Mouse (Mus musculus) layer of hippocampus, postnatal 36 days (tissue): Measurements from ENCODE around the gene Trak1. TPM values are rescaled to one million over a fixed set of nuclear protein-coding genes. Genes with fewer than 3 reads are reported as not detected.

Experiments used
- DNase-seq, 2 experiments: peaks; one replicate each; pipeline ENCODE4 v3.0.0; 2022
- total RNA-seq, 2 experiments: library from RNA; stranded (reverse); gene quantifications; 2 replicates each; pipeline ENCODE4 v1.2.3; 2021

Gene Trak1
- total RNA-seq, 2 experiments from 2014 or later = 235 to 247 TPM

DNA sequence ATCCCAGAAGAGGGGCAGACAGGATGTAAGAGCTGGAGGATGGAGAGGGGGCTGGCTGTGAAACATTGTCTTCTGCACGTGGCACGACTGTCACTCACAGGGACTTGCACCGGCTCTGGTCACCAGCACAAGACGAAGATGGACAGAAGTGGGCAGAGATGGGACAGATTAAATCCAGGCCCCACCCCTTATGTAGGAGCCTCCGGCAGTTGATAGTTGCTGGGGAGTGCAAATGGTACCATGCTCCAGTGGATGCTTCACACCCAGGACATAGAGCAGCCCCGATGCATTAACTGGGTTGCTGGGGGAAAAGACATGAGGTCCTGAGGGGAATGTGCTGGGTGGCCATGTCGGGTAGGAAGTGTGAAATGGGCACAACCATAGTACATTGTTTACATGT is 2.1 kb upstream of the Trak1 start:
- DNase-seq = no peak

DNA sequence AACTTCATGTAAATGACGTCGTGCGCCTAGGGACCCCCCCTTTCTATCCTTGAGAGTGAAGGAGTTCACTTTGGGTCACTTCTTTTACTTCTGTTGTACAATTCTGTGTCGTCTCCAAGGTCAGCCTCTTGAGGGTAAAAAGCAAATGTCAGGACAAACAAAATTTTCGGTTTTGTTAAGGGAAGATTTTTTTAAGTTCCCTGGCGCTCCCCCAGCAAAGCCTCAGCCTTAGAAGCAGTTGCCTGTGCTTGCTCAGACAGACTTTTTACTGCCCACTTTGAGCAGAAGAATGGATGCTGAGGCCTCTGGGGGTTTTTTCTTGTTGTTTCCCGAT is 730 bp downstream of the Trak1 start:
- no peak for DNase-seq

DNA sequence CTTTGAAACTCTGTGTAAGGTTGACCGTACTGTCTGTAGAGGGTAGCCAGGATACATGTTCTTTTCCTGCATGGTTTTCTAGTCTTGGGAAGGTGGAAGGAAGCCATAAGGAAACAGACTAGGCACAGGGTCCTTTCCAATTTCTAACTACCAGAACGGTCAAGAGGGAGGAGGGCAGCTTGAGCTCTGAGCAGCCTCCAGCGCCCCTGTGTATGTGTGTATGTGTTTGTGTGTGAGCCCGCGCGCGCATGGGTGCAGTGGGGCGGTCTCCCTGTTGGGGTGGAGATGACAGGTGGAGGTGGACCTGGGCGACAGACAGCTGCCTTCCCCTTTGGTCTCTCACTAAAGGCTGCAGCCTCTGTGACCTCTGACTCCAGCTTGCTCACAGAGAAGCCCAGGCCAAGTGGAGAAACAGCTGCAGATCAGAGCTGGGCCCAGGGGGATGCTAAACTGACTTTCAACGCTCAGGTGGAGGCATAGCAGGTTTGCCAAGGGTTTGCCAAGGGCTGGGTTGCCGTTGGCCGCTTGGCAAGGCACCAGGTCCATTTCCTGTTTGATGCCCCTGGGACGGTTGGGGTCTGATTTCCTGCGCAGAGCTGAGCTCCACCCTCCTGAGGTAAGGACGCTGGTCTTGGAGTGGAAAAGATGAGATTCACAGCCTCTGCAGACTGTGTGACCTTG is 1.2 kb downstream of the Trak1 start:
- no peak for DNase-seq

DNA sequence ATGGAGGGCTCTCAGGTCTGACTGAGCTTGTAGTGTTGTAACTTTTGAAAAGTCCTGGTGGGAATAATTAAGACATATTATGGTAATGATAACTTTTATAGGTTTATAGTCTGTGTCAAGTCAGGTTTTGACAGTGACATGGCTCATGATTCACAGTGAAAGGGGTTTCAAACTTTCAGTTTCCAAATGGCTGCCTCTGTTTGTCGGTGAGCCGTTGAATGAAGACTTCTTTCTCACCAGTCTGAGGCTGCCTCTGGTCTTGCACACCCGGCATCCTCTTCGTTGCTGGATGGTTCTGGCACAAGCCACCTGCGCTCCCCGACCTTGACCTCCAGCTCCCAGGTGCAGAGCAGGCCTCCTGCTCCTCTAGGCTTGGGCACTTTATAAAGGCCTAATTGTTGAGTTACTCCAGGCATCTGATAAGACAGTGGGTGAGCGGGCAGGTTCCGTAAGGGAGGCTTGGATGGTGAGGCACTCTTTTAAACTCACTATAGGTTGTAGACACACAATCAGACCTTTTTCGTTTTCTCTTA is 2.0 kb downstream of the Trak1 start:
- no peak for DNase-seq

- no peak for DNase-seq
These were observed 2.8 kb downstream of the Trak1 start for GRCm38 (mm10) chr9:121299976-121300570.

DNA sequence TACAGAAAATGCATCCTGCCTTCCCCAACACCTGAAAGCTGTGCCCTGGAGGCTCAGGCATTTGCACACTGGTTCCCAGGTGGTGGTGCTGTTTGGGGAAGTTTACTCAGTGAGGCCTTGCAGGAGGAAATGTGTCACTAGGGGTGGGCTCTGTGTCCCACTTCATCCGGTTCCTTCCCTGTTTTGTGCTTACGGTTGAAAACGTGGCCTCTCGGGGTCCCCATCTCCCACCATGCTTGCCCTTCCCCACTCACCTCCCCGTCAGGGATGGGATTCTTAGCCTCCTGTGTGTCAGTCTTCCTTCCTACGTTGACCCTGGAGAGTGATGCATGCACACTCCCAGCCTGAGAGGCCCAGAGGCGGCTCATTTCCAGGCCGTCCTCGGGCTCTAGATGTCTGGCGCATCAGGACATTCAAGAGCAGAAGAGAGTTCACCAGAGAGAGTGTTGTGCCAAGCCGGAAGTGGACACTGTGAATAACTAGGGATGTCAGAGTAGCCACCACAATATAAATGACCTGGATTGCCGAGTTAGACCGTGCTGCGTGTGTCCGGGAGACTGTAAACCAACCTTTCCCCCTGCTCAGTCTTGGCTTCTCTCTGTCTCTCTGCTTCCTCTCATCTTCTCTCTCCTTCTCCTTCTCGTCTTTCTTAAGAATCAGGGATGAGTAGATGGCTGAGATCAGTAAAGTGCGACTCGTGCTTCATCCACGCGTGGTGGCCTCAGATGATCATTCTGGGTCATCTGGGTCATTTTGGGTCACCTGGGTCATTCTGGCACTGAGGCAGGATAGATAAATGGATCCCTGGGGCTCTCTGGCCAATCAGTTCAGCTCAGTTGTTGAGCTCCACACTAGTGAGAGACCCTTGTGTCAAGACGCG is 4.0 kb downstream of the Trak1 start:
- no peak for DNase-seq

DNA sequence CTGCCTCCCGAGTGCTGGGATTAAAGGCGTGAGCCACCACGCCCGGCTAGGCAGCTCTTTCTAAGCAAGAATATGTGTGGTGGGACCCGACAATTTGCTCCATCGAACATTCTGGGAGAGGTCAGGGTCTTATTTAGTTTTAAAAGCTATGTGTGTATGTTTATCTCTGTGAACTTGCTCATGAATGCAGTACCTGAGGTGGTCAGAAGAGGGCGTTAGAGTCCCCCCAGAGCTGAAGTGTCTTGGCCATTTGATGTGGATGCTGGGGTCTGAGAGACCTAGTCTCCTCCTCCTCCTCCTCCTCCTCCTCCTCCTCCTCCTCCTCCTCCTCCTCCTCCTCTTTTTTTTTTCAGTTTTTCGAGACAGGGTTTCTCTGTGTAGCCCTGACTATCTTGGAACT is 5.2 kb downstream of the Trak1 start:
- DNase-seq = no peak

DNA sequence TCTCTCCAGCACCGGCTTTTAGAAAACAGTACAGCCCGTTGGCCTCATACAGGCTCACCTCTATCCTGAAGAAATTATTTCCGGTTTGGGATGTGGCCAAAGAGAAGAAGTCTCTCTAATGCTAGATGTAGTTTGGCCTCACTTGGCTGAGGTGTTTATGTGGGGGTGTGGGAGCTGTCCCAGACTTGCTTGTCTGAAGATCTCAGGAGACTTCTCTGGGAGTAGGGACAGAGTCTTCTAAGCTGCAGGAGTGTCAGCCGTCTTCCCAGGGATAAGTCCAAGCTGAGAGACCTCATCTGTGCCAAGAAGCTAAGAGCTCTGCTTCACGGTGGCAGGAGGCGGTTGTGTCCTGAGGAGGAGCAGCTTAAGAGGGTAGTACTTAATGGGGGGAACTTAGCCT is 5.8 kb downstream of the Trak1 start:
- DNase-seq = no peak

- DNase-seq = no peak
These were observed 6.4 kb downstream of the Trak1 start for GRCm38 (mm10) chr9:121303748-121304147.

DNA sequence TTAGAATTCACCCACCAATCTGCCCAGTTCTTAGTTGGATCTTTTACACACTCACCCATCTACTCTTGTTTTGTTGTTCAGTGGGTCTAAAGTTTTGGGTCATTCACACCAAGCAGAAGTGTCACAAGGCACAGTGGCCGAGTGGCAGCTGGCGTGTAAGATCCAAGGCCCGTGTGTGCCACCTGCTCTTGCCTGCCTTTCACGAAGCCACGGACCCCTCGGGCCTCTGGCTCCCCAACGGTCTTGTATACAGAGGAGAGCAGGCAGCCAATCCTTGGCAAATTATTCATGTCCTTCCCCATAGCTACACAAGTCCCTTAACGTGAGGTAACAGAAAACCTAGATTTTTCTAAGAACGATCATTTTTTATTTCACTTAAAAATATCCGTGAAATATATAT is 7.2 kb downstream of the Trak1 start:
- DNase-seq = no peak

- no peak for DNase-seq
These were observed 8.2 kb downstream of the Trak1 start for GRCm38 (mm10) chr9:121305456-121305855.

GRCm38 (mm10) chr9:121309287-121309686 is 12.0 kb downstream of the Trak1 start:
- no peak for DNase-seq

- DNase-seq = no peak
These were observed 13.2 kb downstream of the Trak1 start for GRCm38 (mm10) chr9:121310501-121310900.

- no peak for DNase-seq
These were observed 14.5 kb downstream of the Trak1 start for GRCm38 (mm10) chr9:121311846-121312236.

- DNase-seq = no peak
These were observed 15.1 kb downstream of the Trak1 start for GRCm38 (mm10) chr9:121312237-121312891.

GRCm38 (mm10) chr9:121313656-121314374 is 16.5 kb downstream of the Trak1 start:
- DNase-seq = no peak

DNA sequence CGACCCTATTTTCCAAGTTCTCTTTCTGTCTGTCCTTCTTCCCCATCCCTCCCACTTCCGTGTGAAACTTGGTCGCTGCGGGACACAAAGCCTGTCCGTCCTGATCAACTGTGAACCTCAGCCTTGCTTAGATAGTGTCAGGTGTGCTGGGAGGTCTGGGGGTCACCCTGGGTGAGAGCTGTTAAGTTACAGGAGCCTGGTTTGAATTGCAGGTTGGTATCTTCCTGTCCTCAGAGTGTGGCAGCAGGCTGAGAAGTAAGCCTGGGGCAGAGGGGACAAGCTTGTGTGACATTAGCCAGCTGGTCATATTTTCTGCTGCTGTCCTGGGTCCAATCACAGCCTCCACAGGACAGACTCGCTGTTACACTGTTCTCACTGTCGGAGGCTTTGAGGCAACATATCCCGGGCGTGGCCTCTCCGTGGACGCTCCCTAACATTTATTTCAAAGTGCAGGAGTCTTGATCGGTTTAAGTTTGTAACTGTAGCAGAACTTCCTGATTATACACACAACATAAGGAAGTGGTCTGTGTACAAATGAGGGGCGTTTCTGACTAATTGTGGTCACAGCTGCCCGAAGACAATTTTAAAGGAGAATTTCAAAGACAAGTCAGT is 17.3 kb downstream of the Trak1 start:
- no peak for DNase-seq

DNA sequence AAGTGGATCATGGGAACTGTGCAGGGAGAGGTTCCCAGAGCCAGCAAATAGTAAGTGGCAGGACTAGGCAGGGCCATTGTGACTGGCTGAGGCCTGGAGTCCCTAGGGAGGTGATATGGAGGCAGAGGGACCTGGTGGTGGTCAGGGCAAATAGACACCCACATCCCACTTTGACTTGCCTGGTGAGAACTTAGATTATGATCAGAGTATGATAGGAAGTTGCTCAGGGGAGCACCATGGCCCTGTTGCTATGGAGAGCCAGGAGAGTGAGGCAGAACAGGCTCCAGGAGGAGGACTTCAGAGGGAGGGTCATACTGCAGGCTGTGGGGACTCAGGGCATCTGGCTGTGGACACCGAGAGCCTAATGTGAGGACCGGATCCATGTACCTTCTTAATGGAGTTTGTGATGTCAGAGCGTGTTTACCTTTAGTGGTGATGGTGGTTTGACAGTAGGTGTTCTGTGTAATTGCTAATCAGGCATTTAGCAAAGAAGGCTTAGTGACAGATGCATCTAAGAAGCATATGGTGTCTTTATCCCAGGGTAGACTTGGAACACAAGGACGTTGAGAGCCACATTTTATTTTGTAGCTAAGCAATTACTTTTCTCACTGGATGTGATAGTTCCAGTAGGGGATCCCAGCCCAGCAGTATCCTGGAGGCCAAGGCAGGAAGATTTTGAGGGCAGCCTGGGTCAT is 18.7 kb downstream of the Trak1 start:
- no peak for DNase-seq

DNA sequence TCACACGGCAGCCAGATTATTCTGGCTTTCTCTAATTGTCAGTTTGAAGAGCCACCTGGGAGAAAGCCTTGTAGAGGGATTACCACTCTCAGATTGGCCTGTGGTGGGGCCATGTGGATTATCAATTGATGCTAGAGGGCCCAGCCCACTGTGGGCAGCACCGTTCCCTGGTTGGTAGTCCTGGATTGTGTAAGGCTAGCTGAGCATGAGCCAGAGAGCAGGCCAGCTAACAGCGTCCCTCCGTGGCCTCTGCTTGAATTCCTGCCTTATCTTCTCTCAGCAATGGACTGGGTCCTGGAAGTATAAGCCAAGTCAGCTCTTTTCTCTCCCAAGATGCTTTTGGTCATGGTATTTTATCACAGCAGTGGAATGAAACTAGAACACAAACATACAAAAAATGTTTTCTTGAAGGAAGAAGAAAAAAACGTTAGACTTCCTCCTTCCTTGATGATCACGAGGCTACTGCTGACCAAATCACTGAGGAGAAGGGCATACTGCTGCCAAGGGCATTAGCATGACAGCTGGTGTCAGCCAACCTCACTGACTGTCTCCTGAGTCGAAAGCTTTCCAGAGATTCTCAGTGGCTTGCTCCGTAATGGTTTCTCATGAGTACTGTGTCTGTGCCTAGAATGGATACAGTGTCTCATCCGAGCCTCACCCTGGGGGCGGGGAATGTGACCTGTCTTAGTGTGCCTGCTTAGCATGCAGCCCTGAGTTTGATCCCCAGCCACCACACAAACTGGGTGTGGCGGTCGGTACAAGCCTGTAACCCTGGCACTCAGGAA is 19.5 kb downstream of the Trak1 start:
- no peak for DNase-seq

GRCm38 (mm10) chr9:121319323-121319966 is 22.1 kb downstream of the Trak1 start:
- DNase-seq = no peak
